Mouse (Mus musculus) CH12.LX (cell line): ENCODE results near the gene Morn4. TPM values are rescaled to one million over a fixed set of nuclear protein-coding genes. Genes with fewer than 3 reads are reported as not detected.

ENCODE experiments used
- DNase-seq: peaks from one replicate; pipeline ENCODE4 v3.0.0-alpha.2; 2013; ENCODE audit errors: extremely low read depth
- H3K27ac ChIP-seq: 2 replicates; pipeline ENCODE4 v1.5.1; 2012; ENCODE audit warnings: low read depth, mild to moderate bottlenecking, control low read depth, moderate library complexity; ENCODE audit not compliant: insufficient read depth
- H3K27me3 ChIP-seq: replicated peaks from 2 replicates; pipeline ENCODE3; 2012; ENCODE audit warnings: inconsistent platforms
- H3K36me3 ChIP-seq, 2 experiments: replicated peaks in 1 of 2; 2 replicates each; pipeline versions ENCODE3 to v1.6.1; 2012; ENCODE audit warnings: inconsistent platforms in 1 of 2, low read length in 1 of 2, mild to moderate bottlenecking in 1 of 2, mixed read lengths in 1 of 2, moderate library complexity in 1 of 2; ENCODE audit not compliant: control insufficient read depth in 1 of 2, insufficient read depth in 1 of 2
- H3K4me1 ChIP-seq, 2 experiments: 2 replicates each; pipeline ENCODE4 v1.6.1; 2012; ENCODE audit warnings: inconsistent platforms in 1 of 2, moderate library complexity in 1 of 2; ENCODE audit not compliant: insufficient read depth in 2 of 2, control insufficient read depth in 1 of 2
- H3K4me2 ChIP-seq: 2 replicates; pipeline ENCODE4 v1.6.1; 2012; ENCODE audit warnings: low read depth, mild to moderate bottlenecking, control low read depth; ENCODE audit not compliant: poor library complexity, insufficient read depth, severe bottlenecking
- H3K4me3 ChIP-seq, 3 experiments: fragments of 150-350 bp in 1 of 3; sonication (generic) in 1 of 3; replicated peaks in 1 of 3; 2 replicates each; pipeline versions ENCODE3 to v1.5.1; 2011 to 2012; ENCODE audit warnings: low read depth in 2 of 3, low read length in 2 of 3, mild to moderate bottlenecking in 2 of 3, moderate library complexity in 2 of 3, control low read depth in 1 of 3, improper control_type of control experiment in 1 of 3, inconsistent platforms in 1 of 3, mixed read lengths in 1 of 3; ENCODE audit not compliant: poor library complexity in 1 of 3
- H3K79me2 ChIP-seq: replicated peaks from 2 replicates; pipeline ENCODE4 v1.6.1; 2012; ENCODE audit warnings: mild to moderate bottlenecking, moderate library complexity; ENCODE audit not compliant: control insufficient read depth, poor library complexity, insufficient read depth, severe bottlenecking; ENCODE audit errors: extremely low read depth
- H3K9ac ChIP-seq: 2 replicates; pipeline ENCODE4 v1.6.1; 2012; ENCODE audit warnings: low read depth, mild to moderate bottlenecking, control low read depth, moderate library complexity; ENCODE audit not compliant: insufficient read depth
- H3K9me3 ChIP-seq: replicated peaks from 2 replicates; pipeline ENCODE3; 2012; ENCODE audit warnings: low read length, inconsistent platforms, mixed read lengths
- CHD2 ChIP-seq: IDR thresholded peaks from 2 replicates; pipeline ENCODE4 v1.6.1; 2011; ENCODE audit warnings: low read length, improper control_type of control experiment
- E2F4 ChIP-seq: IDR thresholded peaks from 2 replicates; pipeline ENCODE4 v1.6.1; 2011; ENCODE audit warnings: low read depth, low read length, improper control_type of control experiment; ENCODE audit not compliant: insufficient replicate concordance
- ELF1 ChIP-seq: IDR thresholded peaks from 2 replicates; pipeline ENCODE4 v1.6.1; 2014; ENCODE audit warnings: low read depth, mild to moderate bottlenecking, inconsistent platforms, low read length, improper control_type of control experiment
- EP300 ChIP-seq: IDR thresholded peaks from 2 replicates; pipeline ENCODE4 v1.6.1; 2011; ENCODE audit warnings: low read length, improper control_type of control experiment
- ETS1 ChIP-seq: conservative IDR thresholded peaks from 2 replicates; pipeline ENCODE4 v1.6.1; 2012; ENCODE audit warnings: low read depth, mild to moderate bottlenecking, inconsistent platforms, low read length, improper control_type of control experiment, moderate library complexity
- HCFC1 ChIP-seq: IDR thresholded peaks from 2 replicates; pipeline ENCODE4 v1.6.1; 2012; ENCODE audit warnings: low read depth, mild to moderate bottlenecking, inconsistent platforms, low read length, improper control_type of control experiment
- KAT2A ChIP-seq: IDR thresholded peaks from 2 replicates; pipeline ENCODE4 v1.6.1; 2012; ENCODE audit warnings: low read length, improper control_type of control experiment, inconsistent platforms; ENCODE audit not compliant: insufficient replicate concordance
- MAFK ChIP-seq: IDR thresholded peaks from 2 replicates; pipeline ENCODE4 v1.6.1; 2011; ENCODE audit warnings: low read length, improper control_type of control experiment; ENCODE audit not compliant: insufficient replicate concordance
- MAX ChIP-seq: IDR thresholded peaks from 2 replicates; pipeline ENCODE4 v1.6.1; 2011; ENCODE audit warnings: low read length, improper control_type of control experiment
- MEF2A ChIP-seq: IDR thresholded peaks from 2 replicates; pipeline ENCODE4 v1.6.1; 2014; ENCODE audit warnings: low read depth, mild to moderate bottlenecking, inconsistent platforms, low read length, improper control_type of control experiment, borderline replicate concordance
- NELFE ChIP-seq: IDR thresholded peaks from 2 replicates; pipeline ENCODE4 v1.6.1; 2011; ENCODE audit warnings: low read depth, low read length, improper control_type of control experiment
- RAD21 ChIP-seq: IDR thresholded peaks from 2 replicates; pipeline ENCODE4 v1.6.1; 2011; ENCODE audit warnings: low read depth, mild to moderate bottlenecking, low read length, improper control_type of control experiment, moderate library complexity
- RCOR1 ChIP-seq: conservative IDR thresholded peaks from 2 replicates; pipeline ENCODE4 v1.6.1; 2012; ENCODE audit warnings: low read depth, mild to moderate bottlenecking, inconsistent platforms, low read length, improper control_type of control experiment
- SIN3A ChIP-seq: IDR thresholded peaks from 2 replicates; pipeline ENCODE4 v1.6.1; 2012; ENCODE audit warnings: low read length, improper control_type of control experiment, inconsistent platforms
- TBP ChIP-seq: conservative IDR thresholded peaks from 2 replicates; pipeline ENCODE4 v1.6.1; 2011; ENCODE audit warnings: low read depth, low read length, improper control_type of control experiment
- TCF12 ChIP-seq: IDR thresholded peaks from 2 replicates; pipeline ENCODE4 v1.6.1; 2014; ENCODE audit warnings: low read depth, mild to moderate bottlenecking, inconsistent platforms, low read length, improper control_type of control experiment
- USF1 ChIP-seq: IDR thresholded peaks from 2 replicates; pipeline ENCODE4 v1.6.1; 2014; ENCODE audit warnings: low read depth, mild to moderate bottlenecking, inconsistent platforms, low read length, improper control_type of control experiment
- USF2 ChIP-seq: conservative IDR thresholded peaks from 2 replicates; pipeline ENCODE4 v1.6.1; 2011; ENCODE audit warnings: low read depth, low read length, improper control_type of control experiment
- ZMIZ1 ChIP-seq: IDR thresholded peaks from 2 replicates; pipeline ENCODE4 v1.6.1; 2012; ENCODE audit warnings: low read depth, mild to moderate bottlenecking, inconsistent platforms, low read length, improper control_type of control experiment
- ZNF384 ChIP-seq: IDR thresholded peaks from 2 replicates; pipeline ENCODE4 v1.6.1; 2012; ENCODE audit warnings: low read depth, low read length, improper control_type of control experiment, inconsistent platforms
- dilution Hi-C: fragments of 300-500 bp; cut with MboI; formaldehyde crosslinking; loops from 2 replicates; pipeline ENCODE4 v1.14.3; 2020; ENCODE audit warnings: low sequenced_read_pairs; ENCODE audit not compliant: extremely low pct_unique_long_range_greater_than_20kb, extremely low pct_ligation_motif_present
- in situ Hi-C: fragments of 300-500 bp; cut with MboI; formaldehyde crosslinking; loops from 3 replicates; pipeline ENCODE4 v1.14.3; 2019; ENCODE audit warnings: low sequenced_read_pairs, low pct_ligation_motif_present, low pct_unique_long_range_greater_than_20kb, mixed read lengths
- polyA plus RNA-seq: library from polyadenylated mRNA; unstranded; fragments of >175 nt; gene quantifications from 2 replicates; pipeline ENCODE4 v1.2.1, GENCODE M21; 2012; ENCODE audit warnings: low read depth; ENCODE audit not compliant: insufficient read length
- total RNA-seq, 2 experiments: library from RNA; depleted of rRNA; stranded (reverse); fragments of 300-350 nt in 1 of 2; fragments of >200 nt in 1 of 2; gene quantifications; 2 replicates each; pipeline ENCODE4 v1.2.3; 2012 to 2014

Morn4 gene
- total and polyA plus RNA-seq, 3 experiments: 0.04 to 0.24 TPM; not detected in 1

DNA sequence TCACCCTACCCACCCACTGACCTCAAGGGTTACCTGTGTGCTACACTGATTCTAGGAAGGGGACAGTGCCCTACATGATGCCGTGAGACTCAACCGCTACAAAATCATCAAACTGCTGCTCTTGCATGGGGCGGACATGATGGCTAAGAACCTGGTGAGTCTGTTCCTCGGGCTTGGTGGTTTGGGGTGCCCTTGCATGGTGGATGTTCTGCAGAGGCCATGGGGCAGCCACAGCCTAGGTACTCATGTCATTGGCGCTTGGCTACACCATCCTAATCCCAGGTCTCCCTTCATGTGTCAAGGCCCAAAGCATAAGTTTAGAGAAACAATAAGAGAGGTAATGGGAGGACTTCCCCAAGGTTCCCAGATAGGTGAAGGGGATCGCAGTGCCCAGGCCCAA, 42.2 kb downstream of the Morn4 start:
- TF ChIP-seq SIN3A (no peak), CHD2 (no peak), ZMIZ1 (no peak), KAT2A (no peak)
- TF ChIP-seq, all 38 proteins: peak for 0
- dilution Hi-C loops: no loop called here
- peaks cover 5% of the 10 kb centered on the region for H3K9me3 ChIP-seq
- in situ Hi-C loops: loop anchor here (5.0 kb wide), 1 partner anchor 118 kb away; the partner anchor contains the start of gene Zfyve27
- no peaks in the 10 kb centered on the region for H3K4me1 ChIP-seq
- no peak overlapping the region for H3K27ac ChIP-seq
- DNase-seq: no peak
- H3K36me3 ChIP-seq: no peaks in the 10 kb centered on the region
- H3K9ac ChIP-seq: no peak overlapping the region
- no peak overlapping the region for H3K4me2 ChIP-seq
- peaks cover 54% of the 10 kb centered on the region for H3K27me3 ChIP-seq
- no peak overlapping the region for H3K4me3 ChIP-seq
- H3K79me2 ChIP-seq: no peaks in the 10 kb centered on the region

- Histone ChIP-seq H3K4me1 (peaks cover 0 to 3% of the 10 kb centered on the region in 2 experiments; a peak in 2 of 4 replicates), H3K36me3 (peaks cover 0 to 16% of the 10 kb centered on the region in 2 experiments), H3K27me3 (peaks cover 44% of the 10 kb centered on the region), H3K4me2 (no peak overlapping the region), H3K27ac (no peak overlapping the region), H3K4me3 (no peak overlapping the region), H3K9me3 (no peaks in the 10 kb centered on the region), H3K79me2 (no peaks in the 10 kb centered on the region), H3K9ac (no peak overlapping the region)
- dilution Hi-C loops: no loop called here
- in situ Hi-C loops: no loop called here
- TF ChIP-seq NELFE: no peak
- peak; percentile 60 for TF ChIP-seq USF1
- peak; percentile 58 for TF ChIP-seq USF2
- no peak for DNase-seq
Observed at GRCm38 (mm10) chr19:42038310-42038709, 47.8 kb downstream of the Morn4 start.

- no peak overlapping the region for H3K4me3 ChIP-seq
- TF ChIP-seq USF1 (no peak), E2F4 (no peak), ZNF384 (no peak), TBP (no peak), CHD2 (no peak), HCFC1 (no peak), ELF1 (no peak), ETS1 (no peak), MEF2A (no peak), NELFE (no peak), TCF12 (no peak), EP300 (no peak), MAFK (no peak), MAX (no peak), RAD21 (no peak), RCOR1 (no peak), KAT2A (no peak), SIN3A (no peak)
- H3K27me3 ChIP-seq: peaks cover 37% of the 10 kb centered on the region
- no peak overlapping the region for H3K4me2 ChIP-seq
- H3K4me1 ChIP-seq: peaks cover 0 to 3% of the 10 kb centered on the region in 2 experiments; a peak in 2 of 4 replicates
- no peak for DNase-seq
- no peak overlapping the region for H3K9ac ChIP-seq
- peaks cover 0 to 23% of the 10 kb centered on the region in 2 experiments for H3K36me3 ChIP-seq
- H3K79me2 ChIP-seq: no peaks in the 10 kb centered on the region
- no peaks in the 10 kb centered on the region for H3K9me3 ChIP-seq
- H3K27ac ChIP-seq: no peak overlapping the region
- dilution Hi-C loops: no loop called here
- in situ Hi-C loops: no loop called here
Observed at GRCm38 (mm10) chr19:42037167-42037702, 48.9 kb downstream of the Morn4 start.
